Mouse (Mus musculus): Measurements from ENCODE around the gene Cyb5r1.
"Not testable (repeated sequence)": the region's sequence is repeated elsewhere in the genome, so short reads cannot be mapped to it uniquely, and the experiment has no call there.

Cyb5r1 gene

GRCm38 (mm10) chr1:134414501-134415167 lies 9.3 kb downstream of the Cyb5r1 start:
- DNase-seq (ENCODE audit: low read depth): no peak

GRCm38 (mm10) chr1:134415168-134415831 lies 9.9 kb downstream of the Cyb5r1 start, which contains the start of gene Adipor1:
Gene Adipor1 (plus strand): TSS chr1:134415378.
- DNase-seq (ENCODE audit: low read depth): peak; percentile 91

GRCm38 (mm10) chr1:134418414-134418975 lies 13.1 kb downstream of the Cyb5r1 start:
- DNase-seq (ENCODE audit: low read depth): no peak

GRCm38 (mm10) chr1:134419176-134419575 lies 13.8 kb downstream of the Cyb5r1 start:
- DNase-seq (ENCODE audit: low read depth): no peak

- no peak for DNase-seq (ENCODE audit: low read depth)
These were observed 14.5 kb downstream of the Cyb5r1 start for GRCm38 (mm10) chr1:134419751-134420458.

GRCm38 (mm10) chr1:134423911-134424310 lies 18.6 kb downstream of the Cyb5r1 start:
- no peak for DNase-seq (ENCODE audit: low read depth)

- DNase-seq (ENCODE audit: low read depth): peak; percentile 93
These were observed 20.9 kb downstream of the Cyb5r1 start for GRCm38 (mm10) chr1:134426289-134426688.

- no peak for DNase-seq (ENCODE audit: low read depth)
These were observed 27.6 kb downstream of the Cyb5r1 start for GRCm38 (mm10) chr1:134433002-134433401.

- no peak for DNase-seq (ENCODE audit: low read depth)
These were observed 28.1 kb downstream of the Cyb5r1 start for GRCm38 (mm10) chr1:134433473-134433872.

GRCm38 (mm10) chr1:134435414-134435813 lies 30.1 kb downstream of the Cyb5r1 start:
- no peak for DNase-seq (ENCODE audit: low read depth)

GRCm38 (mm10) chr1:134440437-134440836 lies 35.1 kb downstream of the Cyb5r1 start:
- DNase-seq (ENCODE audit: low read depth): no peak

- not testable (repeated sequence) for DNase-seq (ENCODE audit: low read depth)
These were observed 36.4 kb downstream of the Cyb5r1 start for GRCm38 (mm10) chr1:134441737-134442136.

GRCm38 (mm10) chr1:134442394-134442793 lies 37.0 kb downstream of the Cyb5r1 start:
- no peak for DNase-seq (ENCODE audit: low read depth)

GRCm38 (mm10) chr1:134443288-134443687 lies 37.9 kb downstream of the Cyb5r1 start:
- DNase-seq (ENCODE audit: low read depth): not testable (repeated sequence)

GRCm38 (mm10) chr1:134445418-134445817 lies 40.1 kb downstream of the Cyb5r1 start:
- no peak for DNase-seq (ENCODE audit: low read depth)

GRCm38 (mm10) chr1:134448537-134448936 lies 43.2 kb downstream of the Cyb5r1 start:
- not testable (repeated sequence) for DNase-seq (ENCODE audit: low read depth)

- no peak for DNase-seq (ENCODE audit: low read depth)
These were observed 44.8 kb downstream of the Cyb5r1 start for GRCm38 (mm10) chr1:134450201-134450600.

- peak; percentile 60 for DNase-seq (ENCODE audit: low read depth)
These were observed 45.6 kb downstream of the Cyb5r1 start for GRCm38 (mm10) chr1:134450986-134451385.

- peak; percentile 84 for DNase-seq (ENCODE audit: low read depth)
These were observed 49.8 kb downstream of the Cyb5r1 start, which contains the start of gene Klhl12 for GRCm38 (mm10) chr1:134454904-134455824. Gene Klhl12 (plus strand): TSS chr1:134455531.

GRCm38 (mm10) chr1:134456060-134456459 lies 50.7 kb downstream of the Cyb5r1 start:
- DNase-seq (ENCODE audit: low read depth): no peak

- no peak for DNase-seq (ENCODE audit: low read depth)
These were observed 52.9 kb downstream of the Cyb5r1 start for GRCm38 (mm10) chr1:134458139-134458727.
